Mouse (Mus musculus): ENCODE results near the gene S100a3. TPM values are rescaled to one million over a fixed set of nuclear protein-coding genes. Genes with fewer than 3 reads are reported as not detected.

S100a3 gene
- total RNA-seq, 1 experiment from 2014 or later: 2.3 TPM

GRCm38 (mm10) chr3:90614611-90615251 lies 54.4 kb downstream of the S100a3 start:
- ATAC-seq (ENCODE audit: extremely low read depth, insufficient number of reproducible peaks, low FRiP score, poor library complexity, severe bottlenecking): no peak

- ATAC-seq (ENCODE audit: extremely low read depth, insufficient number of reproducible peaks, low FRiP score, poor library complexity, severe bottlenecking): peak; percentile 72
Measured at GRCm38 (mm10) chr3:90615415-90615814, 55.0 kb downstream of the S100a3 start.

- no peak for ATAC-seq (ENCODE audit: extremely low read depth, insufficient number of reproducible peaks, low FRiP score, poor library complexity, severe bottlenecking)
Measured at GRCm38 (mm10) chr3:90615911-90616310, 55.5 kb downstream of the S100a3 start.

GRCm38 (mm10) chr3:90617586-90617985 lies 57.2 kb downstream of the S100a3 start:
- ATAC-seq (ENCODE audit: extremely low read depth, insufficient number of reproducible peaks, low FRiP score, poor library complexity, severe bottlenecking): peak; percentile 25; the same call in 1 of the 2 replicates

- no peak for ATAC-seq (ENCODE audit: extremely low read depth, insufficient number of reproducible peaks, low FRiP score, poor library complexity, severe bottlenecking)
Measured at GRCm38 (mm10) chr3:90621552-90621951, 61.2 kb downstream of the S100a3 start.

- no peak for ATAC-seq (ENCODE audit: extremely low read depth, insufficient number of reproducible peaks, low FRiP score, poor library complexity, severe bottlenecking)
Measured at GRCm38 (mm10) chr3:90623435-90624071, 63.2 kb downstream of the S100a3 start.

- ATAC-seq (ENCODE audit: extremely low read depth, insufficient number of reproducible peaks, low FRiP score, poor library complexity, severe bottlenecking): no peak
Measured at GRCm38 (mm10) chr3:90625496-90625895, 65.1 kb downstream of the S100a3 start.

GRCm38 (mm10) chr3:90626266-90627021 lies 66.1 kb downstream of the S100a3 start:
- ATAC-seq (ENCODE audit: extremely low read depth, insufficient number of reproducible peaks, low FRiP score, poor library complexity, severe bottlenecking): no peak

GRCm38 (mm10) chr3:90627366-90627765 lies 67.0 kb downstream of the S100a3 start:
- no peak for ATAC-seq (ENCODE audit: extremely low read depth, insufficient number of reproducible peaks, low FRiP score, poor library complexity, severe bottlenecking)

- 0 out of 2 replicates have a peak, but pooled peaks have one; percentile 29 for ATAC-seq (ENCODE audit: extremely low read depth, insufficient number of reproducible peaks, low FRiP score, poor library complexity, severe bottlenecking)
Measured at GRCm38 (mm10) chr3:90627807-90628206, 67.4 kb downstream of the S100a3 start.

GRCm38 (mm10) chr3:90629298-90629697 lies 68.9 kb downstream of the S100a3 start:
- ATAC-seq (ENCODE audit: extremely low read depth, insufficient number of reproducible peaks, low FRiP score, poor library complexity, severe bottlenecking): no peak

- no peak for ATAC-seq (ENCODE audit: extremely low read depth, insufficient number of reproducible peaks, low FRiP score, poor library complexity, severe bottlenecking)
Measured at GRCm38 (mm10) chr3:90631984-90632383, 71.6 kb downstream of the S100a3 start.

GRCm38 (mm10) chr3:90638511-90639275 lies 78.3 kb downstream of the S100a3 start:
- no peak for ATAC-seq (ENCODE audit: extremely low read depth, insufficient number of reproducible peaks, low FRiP score, poor library complexity, severe bottlenecking)

GRCm38 (mm10) chr3:90639511-90640154 lies 79.3 kb downstream of the S100a3 start:
- ATAC-seq (ENCODE audit: extremely low read depth, insufficient number of reproducible peaks, low FRiP score, poor library complexity, severe bottlenecking): peak; percentile 52; the same call in 1 of the 2 replicates

GRCm38 (mm10) chr3:90640981-90641380 lies 80.6 kb downstream of the S100a3 start:
- ATAC-seq (ENCODE audit: extremely low read depth, insufficient number of reproducible peaks, low FRiP score, poor library complexity, severe bottlenecking): no peak

GRCm38 (mm10) chr3:90644220-90644619 lies 83.8 kb downstream of the S100a3 start:
- no peak for ATAC-seq (ENCODE audit: extremely low read depth, insufficient number of reproducible peaks, low FRiP score, poor library complexity, severe bottlenecking)

- no peak for ATAC-seq (ENCODE audit: extremely low read depth, insufficient number of reproducible peaks, low FRiP score, poor library complexity, severe bottlenecking)
Measured at GRCm38 (mm10) chr3:90647291-90647690, 86.9 kb downstream of the S100a3 start.

- ATAC-seq (ENCODE audit: extremely low read depth, insufficient number of reproducible peaks, low FRiP score, poor library complexity, severe bottlenecking): no peak
Measured at GRCm38 (mm10) chr3:90648981-90649380, 88.6 kb downstream of the S100a3 start.

- ATAC-seq (ENCODE audit: extremely low read depth, insufficient number of reproducible peaks, low FRiP score, poor library complexity, severe bottlenecking): no peak
Measured at GRCm38 (mm10) chr3:90649832-90650231, 89.5 kb downstream of the S100a3 start.
